ENCODE assay signal across 18 mouse cellular contexts in the genomic region with DNA sequence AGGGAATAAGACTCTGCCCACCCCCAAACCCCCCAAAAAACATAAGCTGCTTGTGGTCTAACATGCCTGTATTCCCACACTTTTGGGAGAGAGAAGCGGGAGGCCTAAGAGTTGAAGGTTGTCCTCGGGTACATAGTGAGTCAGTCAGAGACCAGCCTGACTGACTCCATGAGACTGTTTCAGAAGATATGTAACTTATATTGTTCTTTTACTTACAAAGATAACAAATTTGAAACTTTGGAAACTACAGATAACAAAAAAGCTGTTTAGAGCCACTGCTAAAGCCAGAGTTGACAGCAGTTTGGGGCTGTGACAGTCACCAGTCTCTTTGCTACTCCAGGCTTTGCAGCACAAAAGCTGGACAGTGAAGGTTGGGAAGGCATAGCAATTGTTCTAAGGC.
"Had no signal": no experiment of that assay in that cellular context is flagged by ENCODE, and none has a peak within 500 bp of the region (broad histone marks: within the 10 kb centered on the region; RNA-seq: fewer than 3 reads in every experiment).

No protein-coding gene starts in this region.

- H3K36me3 ChIP-seq: intestine, embryonic 15.5 days; limb, embryonic 12.5 days; limb, embryonic 15.5 days; liver, embryonic 13.5 days; lung, embryonic 15.5 days; midbrain, embryonic 10.5 days; midbrain, embryonic 13.5 days had no signal

- H3K4me1 ChIP-seq: intestine, embryonic 15.5 days; limb, embryonic 12.5 days; limb, embryonic 15.5 days; lung, embryonic 15.5 days; midbrain, embryonic 10.5 days; midbrain, embryonic 13.5 days had no signal

- H3K9me3 ChIP-seq: intestine, embryonic 15.5 days; limb, embryonic 12.5 days; limb, embryonic 15.5 days; liver, embryonic 13.5 days; lung, embryonic 15.5 days; midbrain, embryonic 13.5 days had no signal

- DNase-seq: kidney, adult 18-20 months; kidney, adult 9 months; kidney, postnatal 14 days; kidney, postnatal 4 days; left cerebral cortex, postnatal 4 days; liver, embryonic 13.5 days; lung, adult 18-20 months; lung, postnatal 14 days; lung, postnatal 4 days; thymus, postnatal 25 days had no signal

- H3K9ac ChIP-seq: intestine, embryonic 15.5 days; limb, embryonic 12.5 days; limb, embryonic 15.5 days; liver, embryonic 13.5 days; lung, embryonic 15.5 days; midbrain, embryonic 13.5 days had no signal

- H3K27me3 ChIP-seq: intestine, embryonic 15.5 days; limb, embryonic 12.5 days; limb, embryonic 15.5 days; liver, embryonic 13.5 days; lung, embryonic 15.5 days; midbrain, embryonic 13.5 days had no signal

- H3K4me3 ChIP-seq: intestine, embryonic 15.5 days; limb, embryonic 12.5 days; limb, embryonic 15.5 days; liver, embryonic 13.5 days; lung, embryonic 15.5 days; midbrain, embryonic 10.5 days; midbrain, embryonic 13.5 days; myocyte had no signal

- H3K27ac ChIP-seq: intestine, embryonic 15.5 days; limb, embryonic 12.5 days; limb, embryonic 15.5 days; liver, embryonic 13.5 days; lung, embryonic 15.5 days; midbrain, embryonic 10.5 days; midbrain, embryonic 13.5 days had no signal

- ATAC-seq: intestine, embryonic 15.5 days; midbrain, embryonic 13.5 days; midbrain, embryonic 16.5 days had no signal

- H3K4me2 ChIP-seq: intestine, embryonic 15.5 days; limb, embryonic 12.5 days; limb, embryonic 15.5 days; liver, embryonic 13.5 days; lung, embryonic 15.5 days; midbrain, embryonic 13.5 days had no signal
